In genomic region chr12:53290341-53290740, GRCm38 (mm10) we compare ENCODE assay signal across 21 mouse cellular contexts. TPM values are rescaled to one million over a fixed set of nuclear protein-coding genes. Genes with fewer than 3 reads are reported as not detected.
"Had no signal": no experiment of that assay in that cellular context is flagged by ENCODE, and none has a peak within 500 bp of the region (broad histone marks: within the 10 kb centered on the region; RNA-seq: fewer than 3 reads in every experiment).

No protein-coding gene starts in this region.

- H3K9me3 ChIP-seq: lung, embryonic 15.5 days; midbrain, embryonic 13.5 days; midbrain, embryonic 15.5 days; neural tube, embryonic 12.5 days; stomach, embryonic 15.5 days had no signal

- H3K27me3 ChIP-seq: lung, embryonic 15.5 days; megakaryocyte, embryonic 14.5 days; midbrain, embryonic 13.5 days; midbrain, embryonic 15.5 days; neural tube, embryonic 12.5 days; stomach, embryonic 15.5 days had no signal

- ATAC-seq: liver, postnatal 0 days; lung, postnatal 0 days; midbrain, embryonic 13.5 days; midbrain, embryonic 15.5 days had no signal

- H3K4me3 ChIP-seq: lung, embryonic 15.5 days; megakaryocyte, embryonic 14.5 days; midbrain, embryonic 13.5 days; midbrain, embryonic 15.5 days; neural tube, embryonic 12.5 days; stomach, embryonic 15.5 days had no signal

- H3K9ac ChIP-seq: liver, postnatal 0 days; lung, embryonic 15.5 days; midbrain, embryonic 13.5 days; midbrain, embryonic 15.5 days; neural tube, embryonic 12.5 days; stomach, embryonic 15.5 days had no signal

- H3K36me3 ChIP-seq: lung, embryonic 15.5 days; midbrain, embryonic 15.5 days; neural tube, embryonic 12.5 days; stomach, embryonic 15.5 days had no signal

- DNase-seq: liver, postnatal 0 days; lung, adult 2 months; lung, postnatal 14 days; lung, postnatal 36 days; right cerebral cortex, postnatal 14 days; thymus, adult 18-20 months; thymus, postnatal 14 days; thymus, postnatal 36 days had no signal

- H3K27ac ChIP-seq: lung, embryonic 15.5 days; macrophage; midbrain, embryonic 13.5 days; midbrain, embryonic 15.5 days; neural tube, embryonic 12.5 days; stomach, embryonic 15.5 days; stomach, postnatal 0 days had no signal

- H3K4me2 ChIP-seq: lung, embryonic 15.5 days; midbrain, embryonic 11.5 days; midbrain, embryonic 13.5 days; midbrain, embryonic 15.5 days; neural tube, embryonic 12.5 days; stomach, embryonic 15.5 days had no signal

- H3K4me1 ChIP-seq: lung, embryonic 15.5 days; megakaryocyte, embryonic 14.5 days; stomach, embryonic 15.5 days had no signal

RNA-seq across cellular contexts. Expression of gene Npas3, which starts 41.9 kb away (rescaled TPM):
- total RNA-seq: megakaryocyte progenitor cell, adult 5-6 weeks; monocyte, adult 5-6 weeks; neutrophil, adult 5-6 weeks had no signal
- polyA plus RNA-seq: macrophage had no signal
